Mouse (Mus musculus): ENCODE results near the gene Cacna1g. TPM values are rescaled to one million over a fixed set of nuclear protein-coding genes. Genes with fewer than 3 reads are reported as not detected.

Gene Cacna1g
- polyA plus RNA-seq, 1 experiment from 2014 or later: 18.8 TPM

DNA sequence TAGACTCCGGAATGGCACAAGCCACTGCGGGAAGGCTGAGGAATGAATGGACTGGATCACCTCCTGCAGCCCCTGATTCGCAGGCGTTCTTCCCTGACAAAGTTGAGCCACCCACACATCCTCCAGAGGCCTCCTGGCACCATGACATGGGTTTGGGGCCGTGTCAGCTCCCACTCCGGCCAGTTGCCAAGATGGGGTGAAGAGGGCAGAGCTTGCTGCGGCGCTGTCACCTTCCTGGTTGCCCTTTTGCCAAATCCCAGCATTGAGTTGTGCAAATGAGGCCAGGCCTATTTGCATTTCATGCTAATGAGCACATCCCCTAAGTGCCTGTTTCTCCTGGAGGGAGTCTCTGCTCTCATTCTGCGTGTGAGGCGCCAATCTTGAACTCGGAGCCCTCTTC, 1.7 kb upstream of the Cacna1g start:
- Histone ChIP-seq H3K4me3 (no peak overlapping the region), H3K27me3 (no peaks in the 10 kb centered on the region), H3K4me2 (no peak overlapping the region), H3K27ac (replicated peaks) (no peak overlapping the region), H3K36me3 (no peaks in the 10 kb centered on the region), H3K9me3 (no peaks in the 10 kb centered on the region), H3K9ac (no peak overlapping the region), H3K4me1 (replicated peaks) (peaks cover 34% of the 10 kb centered on the region)
- 11% methylated on average over 11 of the region's 11 CpGs for WGBS
- ATAC-seq (ENCODE audit: low FRiP score, low read depth): no peak

- Histone ChIP-seq H3K36me3 (no peaks in the 10 kb centered on the region), H3K9me3 (no peaks in the 10 kb centered on the region), H3K4me3 (peak overlapping the region; percentile 93), H3K4me1 (replicated peaks) (peaks cover 46% of the 10 kb centered on the region), H3K27me3 (no peaks in the 10 kb centered on the region), H3K27ac (replicated peaks) (peak overlapping the region; percentile 83), H3K4me2 (peak overlapping the region; percentile 94), H3K9ac (no peak overlapping the region)
- 2% methylated on average over 11 of the region's 11 CpGs for WGBS
- no peak; the same call in 1 of the 2 replicates for ATAC-seq (ENCODE audit: low FRiP score, low read depth)
Measured at GRCm38 (mm10) chr11:94474544-94474910, 529 bp upstream of the Cacna1g start.

DNA sequence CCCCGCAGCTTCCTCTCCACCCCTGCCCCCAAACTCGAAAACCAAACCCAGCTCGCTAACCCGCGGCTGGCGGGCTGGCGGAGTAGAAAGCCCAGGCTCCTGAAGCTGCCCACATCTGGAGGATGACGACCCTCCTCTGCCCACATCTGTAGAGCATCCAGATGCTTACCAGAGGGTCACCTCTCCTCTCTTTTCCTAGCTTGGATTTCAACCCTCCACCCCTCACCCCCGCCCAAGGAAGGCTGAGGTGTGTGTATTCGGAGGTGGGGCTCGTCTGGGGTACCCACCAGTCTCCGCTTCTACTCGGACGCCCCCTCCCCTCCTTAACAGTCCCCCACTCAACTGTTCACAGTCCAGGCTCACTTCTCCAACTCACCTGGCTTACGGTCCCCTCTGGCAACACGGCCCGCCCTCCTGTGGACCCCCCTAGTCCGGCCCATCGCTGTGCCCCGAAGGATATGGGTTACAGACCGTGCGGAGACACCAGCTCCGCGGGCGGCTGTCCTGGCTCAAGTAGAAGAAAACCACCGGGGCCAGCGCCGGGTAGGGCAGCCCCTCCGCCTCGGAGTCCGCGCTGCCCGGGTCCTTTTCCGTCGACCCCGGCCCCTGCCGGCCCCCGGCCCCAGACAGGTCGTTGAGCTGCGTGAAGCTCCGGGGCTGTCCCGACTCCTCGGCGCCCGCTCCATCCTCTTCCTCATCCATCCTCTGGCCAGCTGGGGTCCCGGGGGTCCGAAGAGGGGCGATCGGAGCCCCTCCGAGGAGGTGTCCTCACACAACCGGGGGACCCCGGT, 887 bp downstream of the Cacna1g start:
- ATAC-seq (ENCODE audit: low FRiP score, low read depth): no peak
- Histone ChIP-seq H3K4me1 (replicated peaks) (peaks cover 61% of the 10 kb centered on the region), H3K27me3 (no peaks in the 10 kb centered on the region), H3K27ac (replicated peaks) (peak overlapping the region; percentile 83), H3K9ac (peak overlapping the region; percentile 98), H3K9me3 (no peaks in the 10 kb centered on the region), H3K4me3 (peak overlapping the region; percentile 93), H3K36me3 (no peaks in the 10 kb centered on the region), H3K4me2 (peak overlapping the region; percentile 94)
- WGBS: under 1% methylated on average over 52 of the region's 52 CpGs

DNA sequence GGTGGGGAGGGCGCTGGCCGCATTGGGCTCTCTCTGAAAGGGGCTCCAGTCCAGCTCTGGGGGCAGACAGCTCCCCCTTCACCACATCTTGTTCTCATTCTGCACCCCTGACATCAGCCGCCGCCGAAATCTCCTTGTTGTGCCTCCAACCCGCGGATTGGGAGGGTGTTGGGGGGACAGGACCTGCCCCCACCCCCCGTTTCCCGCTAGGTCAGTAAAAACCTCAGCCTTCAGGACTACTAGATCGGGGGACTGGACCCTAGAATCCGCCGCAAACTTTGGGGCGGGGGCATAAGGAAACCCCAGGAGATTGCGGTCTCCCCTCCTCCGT, 1.4 kb downstream of the Cacna1g start:
- H3K27ac ChIP-seq (replicated peaks): peak overlapping the region; percentile 83
- no peaks in the 10 kb centered on the region for H3K27me3 ChIP-seq
- H3K4me3 ChIP-seq: peak overlapping the region; percentile 93
- H3K9me3 ChIP-seq: no peaks in the 10 kb centered on the region
- WGBS: 0% methylated on average over 15 of the region's 15 CpGs
- ATAC-seq (ENCODE audit: low FRiP score, low read depth): no peak
- peak overlapping the region; percentile 94 for H3K4me2 ChIP-seq
- H3K36me3 ChIP-seq: no peaks in the 10 kb centered on the region
- H3K9ac ChIP-seq: peak overlapping the region; percentile 98
- peaks cover 65% of the 10 kb centered on the region for H3K4me1 ChIP-seq (replicated peaks)

GRCm38 (mm10) chr11:94471740-94472584, 2.0 kb downstream of the Cacna1g start:
- Histone ChIP-seq H3K36me3 (no peaks in the 10 kb centered on the region), H3K9me3 (no peaks in the 10 kb centered on the region), H3K9ac (peak overlapping the region; percentile 98), H3K27me3 (no peaks in the 10 kb centered on the region), H3K4me1 (replicated peaks) (peaks cover 70% of the 10 kb centered on the region), H3K4me3 (peak overlapping the region; percentile 93), H3K4me2 (peak overlapping the region; percentile 94), H3K27ac (replicated peaks) (peak overlapping the region; percentile 83)
- ATAC-seq (ENCODE audit: low FRiP score, low read depth): no peak
- 4% methylated on average over 16 of the region's 17 CpGs for WGBS

DNA sequence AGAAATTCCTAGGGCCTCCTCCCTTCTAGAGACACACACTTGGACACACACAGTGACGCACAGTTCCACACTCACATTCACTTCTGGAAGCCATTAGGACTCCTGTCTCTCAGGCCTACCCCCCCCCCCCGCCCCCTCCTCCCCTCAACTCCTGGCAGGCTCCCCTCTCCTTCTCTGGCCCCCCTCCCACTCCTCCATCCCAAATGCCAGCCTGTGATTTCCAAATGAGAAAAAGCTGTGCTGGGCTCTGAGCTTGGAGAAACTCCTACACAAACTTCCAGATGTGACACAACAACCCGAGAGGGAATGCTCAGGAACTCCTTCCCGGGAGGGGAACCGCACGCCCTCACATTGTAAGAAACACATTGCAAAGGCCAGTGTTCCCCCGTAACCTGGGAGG, 3.6 kb downstream of the Cacna1g start:
- H3K4me3 ChIP-seq: peak overlapping the region; percentile 93

DNA sequence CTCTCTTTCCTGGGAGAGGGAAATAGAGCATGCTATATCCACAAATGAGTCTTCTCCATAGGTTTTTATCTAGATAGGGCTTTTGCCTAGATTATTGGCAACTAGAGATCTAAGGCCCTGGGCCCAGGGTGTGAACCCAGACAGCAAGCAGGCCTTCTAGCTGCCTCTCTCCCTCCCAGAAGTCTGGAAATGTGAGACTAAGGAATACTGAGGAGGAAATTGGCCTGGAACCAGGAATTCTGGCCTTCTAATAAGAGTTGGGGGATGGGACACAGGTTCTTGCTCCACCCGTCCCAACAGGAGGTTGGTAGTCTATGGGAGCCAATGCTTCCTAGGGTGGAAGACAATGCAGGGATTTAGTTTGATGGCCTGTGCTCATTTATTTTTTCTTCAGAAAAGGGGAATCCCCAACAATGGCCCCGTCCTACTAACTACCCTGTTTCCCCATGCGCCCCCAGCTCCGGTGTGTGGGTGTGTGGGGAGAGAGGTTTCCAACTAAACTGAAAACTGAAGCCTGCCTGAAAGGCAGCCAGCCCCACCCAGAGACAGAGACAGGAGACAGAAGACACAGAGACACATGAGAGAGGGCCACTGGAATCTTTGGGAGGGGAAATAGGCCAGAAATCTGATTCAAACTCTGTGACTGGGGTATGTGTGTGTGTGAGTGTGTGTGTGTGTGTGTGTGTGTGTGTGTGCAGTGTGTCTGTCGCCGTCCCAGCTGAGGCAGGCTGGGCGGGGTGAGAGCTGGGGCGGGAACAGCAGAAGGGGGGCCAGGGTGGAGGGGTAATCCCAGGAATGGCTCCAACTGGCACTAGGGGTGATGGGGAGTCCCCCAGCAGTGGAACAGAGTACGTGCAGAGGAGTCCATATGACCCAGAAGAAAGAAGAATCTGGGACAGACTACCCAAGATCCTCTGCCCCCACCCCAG, 4.6 kb downstream of the Cacna1g start:
- Histone ChIP-seq H3K9ac (0 out of 2 replicates have a peak overlapping the region, but pooled peaks have one; percentile 17), H3K36me3 (no peaks in the 10 kb centered on the region), H3K4me1 (replicated peaks) (peaks cover 71% of the 10 kb centered on the region), H3K27me3 (no peaks in the 10 kb centered on the region), H3K4me2 (peak overlapping the region; percentile 94), H3K9me3 (no peaks in the 10 kb centered on the region), H3K4me3 (peak overlapping the region; percentile 3; the same call in 1 of the 2 replicates), H3K27ac (replicated peaks) (peak overlapping the region; percentile 83)
- 11% methylated on average over 9 of the region's 9 CpGs for WGBS
- no peak for ATAC-seq (ENCODE audit: low FRiP score, low read depth)

More for the DNA sequence above, 3.6 kb downstream of the Cacna1g start:
- peak overlapping the region; percentile 94 for H3K4me2 ChIP-seq
- H3K36me3 ChIP-seq: no peaks in the 10 kb centered on the region
- peaks cover 71% of the 10 kb centered on the region for H3K4me1 ChIP-seq (replicated peaks)
- H3K27ac ChIP-seq (replicated peaks): peak overlapping the region; percentile 83; the same call in 1 of the 2 replicates
- H3K27me3 ChIP-seq: no peaks in the 10 kb centered on the region
- no peak for ATAC-seq (ENCODE audit: low FRiP score, low read depth)
- WGBS: 23% methylated on average over 6 of the region's 7 CpGs
- no peak overlapping the region for H3K9ac ChIP-seq
- H3K9me3 ChIP-seq: no peaks in the 10 kb centered on the region

GRCm38 (mm10) chr11:94468582-94469064, 5.4 kb downstream of the Cacna1g start:
- 8% methylated on average over 4 of the region's 4 CpGs for WGBS
- Histone ChIP-seq H3K36me3 (no peaks in the 10 kb centered on the region), H3K4me1 (replicated peaks) (peaks cover 77% of the 10 kb centered on the region), H3K27me3 (no peaks in the 10 kb centered on the region), H3K4me2 (peak overlapping the region; percentile 94), H3K4me3 (0 out of 2 replicates have a peak overlapping the region, but pooled peaks have one; percentile 3), H3K27ac (replicated peaks) (peak overlapping the region; percentile 83), H3K9ac (no peak overlapping the region), H3K9me3 (no peaks in the 10 kb centered on the region)
- peak; percentile 90 for ATAC-seq (ENCODE audit: low FRiP score, low read depth)

DNA sequence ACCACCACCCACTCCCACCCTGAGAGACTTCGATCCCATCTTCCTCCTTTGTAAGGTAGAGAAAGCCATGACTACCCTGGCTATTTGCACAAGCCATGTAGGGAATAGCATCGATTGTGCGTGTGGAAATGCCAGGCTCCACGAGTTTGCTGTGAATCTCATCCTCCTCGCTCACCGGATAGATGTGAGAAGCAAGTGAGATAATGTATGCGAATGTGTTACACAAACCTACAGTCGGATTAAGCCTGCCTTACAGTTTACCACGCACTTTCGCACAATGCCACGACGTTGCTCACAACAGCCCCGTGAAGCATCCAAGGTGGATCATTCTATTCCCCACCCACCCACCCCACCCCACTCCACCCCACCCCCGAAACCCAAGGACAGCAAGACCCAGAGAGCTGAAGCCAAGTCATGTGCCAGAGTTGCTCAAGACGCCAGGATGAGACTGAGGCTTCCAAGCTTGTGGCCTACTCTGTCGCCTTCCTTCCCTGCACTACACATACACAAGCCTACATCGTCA, 7.6 kb downstream of the Cacna1g start:
- Histone ChIP-seq H3K36me3 (peaks cover 8% of the 10 kb centered on the region; the same call in 1 of the 2 replicates), H3K4me2 (no peak overlapping the region), H3K4me1 (replicated peaks) (peaks cover 70% of the 10 kb centered on the region), H3K27ac (replicated peaks) (no peak overlapping the region), H3K9me3 (no peaks in the 10 kb centered on the region), H3K27me3 (no peaks in the 10 kb centered on the region), H3K4me3 (no peak overlapping the region), H3K9ac (no peak overlapping the region)
- no peak for ATAC-seq (ENCODE audit: low FRiP score, low read depth)
- WGBS: 85% methylated on average over 17 of the region's 17 CpGs

DNA sequence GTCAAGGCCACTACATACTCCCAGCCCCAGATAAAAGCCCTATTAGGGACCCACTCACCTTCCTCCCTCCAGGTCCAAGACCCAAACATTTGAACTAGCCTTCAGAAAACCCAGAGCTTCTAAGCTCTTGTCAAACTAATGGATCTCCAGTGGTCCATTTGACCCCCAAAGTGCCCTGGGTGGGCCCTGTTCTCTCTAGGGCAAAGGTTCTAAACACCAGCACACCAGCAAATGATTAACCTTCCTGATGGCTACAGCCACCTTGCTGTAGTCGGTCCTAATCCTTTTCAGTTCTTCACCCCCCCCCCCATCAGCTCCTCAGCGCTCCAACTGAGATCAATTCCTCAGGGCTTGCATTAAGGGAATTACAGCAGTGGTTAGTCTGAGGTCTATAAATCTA, 9.8 kb downstream of the Cacna1g start:
- Histone ChIP-seq H3K4me3 (no peak overlapping the region), H3K4me1 (replicated peaks) (peaks cover 48% of the 10 kb centered on the region), H3K9me3 (no peaks in the 10 kb centered on the region), H3K36me3 (peaks cover 14% of the 10 kb centered on the region), H3K9ac (no peak overlapping the region), H3K27me3 (no peaks in the 10 kb centered on the region), H3K4me2 (no peak overlapping the region), H3K27ac (replicated peaks) (no peak overlapping the region)
- 15% methylated on average over 2 of the region's 2 CpGs for WGBS
- no peak for ATAC-seq (ENCODE audit: low FRiP score, low read depth)

- Histone ChIP-seq H3K36me3 (peaks cover 27% of the 10 kb centered on the region), H3K9me3 (no peaks in the 10 kb centered on the region), H3K9ac (no peak overlapping the region), H3K27me3 (no peaks in the 10 kb centered on the region), H3K4me1 (replicated peaks) (peaks cover 30% of the 10 kb centered on the region), H3K4me2 (no peak overlapping the region), H3K27ac (replicated peaks) (no peak overlapping the region), H3K4me3 (no peak overlapping the region)
- no peak for ATAC-seq (ENCODE audit: low FRiP score, low read depth)
- 90% methylated on average over 11 of the region's 11 CpGs for WGBS
Measured at GRCm38 (mm10) chr11:94461856-94462255, 12.1 kb downstream of the Cacna1g start.

All from hindbrain, embryonic 15.5 days (tissue).